Mouse (Mus musculus): Measurements from ENCODE around the gene Krt27.

Krt27 gene

DNA sequence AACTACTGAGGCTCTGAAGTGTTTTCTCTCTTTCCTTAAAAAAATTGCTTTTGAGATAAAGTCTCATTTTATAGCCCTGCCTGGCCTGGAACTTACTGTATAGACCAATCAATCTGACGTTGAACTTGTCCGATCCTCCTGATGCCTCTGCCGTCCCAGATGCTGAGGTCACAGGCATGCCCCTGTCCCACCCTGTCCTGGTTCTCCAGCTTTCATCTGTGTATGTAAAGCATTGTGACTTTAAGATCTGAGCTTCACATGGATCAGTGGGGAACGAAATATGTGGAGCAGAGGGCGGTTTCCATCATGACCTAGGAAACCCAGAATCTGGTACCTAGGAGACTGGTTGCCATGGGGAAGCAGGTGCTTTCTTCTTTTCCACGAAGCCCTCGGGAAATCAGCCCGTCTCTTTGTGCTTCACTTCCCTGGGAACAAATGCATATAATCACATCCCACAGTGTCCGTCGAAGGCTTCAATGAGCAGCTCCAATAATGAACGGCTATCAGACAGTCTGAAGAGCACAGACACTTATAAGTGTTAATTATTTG lies 11.5 kb downstream of the Krt27 start:
- in situ Hi-C loops (cut with MboI; ENCODE audit: low pct_unique_long_range_greater_than_20kb in 1 of 2, low sequenced_read_pairs in 2 of 2, unreplicated experiment in 1 of 2), result no loop called here

DNA sequence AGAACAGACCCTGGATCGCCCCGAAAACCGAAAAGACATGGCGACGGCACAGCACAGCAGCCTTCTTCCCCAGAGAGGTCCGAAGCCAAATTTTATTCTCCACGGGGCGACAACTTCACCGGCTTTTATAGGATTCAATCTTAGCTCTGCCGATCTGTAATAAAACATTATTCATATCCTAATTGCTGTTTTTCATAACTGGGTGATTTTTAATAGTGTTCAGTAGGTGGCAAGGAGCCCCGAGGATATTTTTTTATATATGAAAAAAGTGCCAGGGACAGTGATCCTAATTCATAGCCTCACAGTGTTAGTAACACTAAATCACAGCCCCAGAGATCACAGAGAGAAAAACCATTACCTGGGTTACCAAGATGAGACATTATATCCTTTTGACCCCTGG lies 13.0 kb downstream of the Krt27 start, which contains the start of gene Krt26:
TSS of gene Krt26 (minus strand) at position 101 of the 400 bp plus-strand sequence.
- in situ Hi-C loops (cut with MboI; ENCODE audit: low pct_unique_long_range_greater_than_20kb in 1 of 2, low sequenced_read_pairs in 2 of 2, unreplicated experiment in 1 of 2), result no loop called here

DNA sequence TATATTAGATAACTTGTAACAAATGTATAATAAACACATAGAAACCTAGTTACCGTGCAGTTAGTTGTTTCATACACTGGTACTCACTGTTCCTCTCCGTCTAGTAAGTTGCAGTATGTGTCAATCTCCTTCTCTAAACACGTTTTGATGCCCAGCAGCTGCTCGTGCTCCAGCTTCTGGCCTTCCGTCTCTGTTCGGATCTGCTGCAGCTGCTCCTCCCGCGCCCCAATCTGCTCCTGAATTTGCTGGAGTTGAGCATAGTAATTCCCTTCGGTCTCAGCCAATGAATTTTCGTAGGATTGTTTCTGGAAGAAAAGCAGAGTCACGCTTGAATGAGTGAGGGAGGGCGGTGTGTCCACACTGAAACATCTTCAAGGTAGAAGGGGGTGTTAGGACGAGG lies 17.5 kb downstream of the Krt27 start:
- in situ Hi-C loops (cut with MboI; ENCODE audit: low pct_unique_long_range_greater_than_20kb in 1 of 2, low sequenced_read_pairs in 2 of 2, unreplicated experiment in 1 of 2), result no loop called here

DNA sequence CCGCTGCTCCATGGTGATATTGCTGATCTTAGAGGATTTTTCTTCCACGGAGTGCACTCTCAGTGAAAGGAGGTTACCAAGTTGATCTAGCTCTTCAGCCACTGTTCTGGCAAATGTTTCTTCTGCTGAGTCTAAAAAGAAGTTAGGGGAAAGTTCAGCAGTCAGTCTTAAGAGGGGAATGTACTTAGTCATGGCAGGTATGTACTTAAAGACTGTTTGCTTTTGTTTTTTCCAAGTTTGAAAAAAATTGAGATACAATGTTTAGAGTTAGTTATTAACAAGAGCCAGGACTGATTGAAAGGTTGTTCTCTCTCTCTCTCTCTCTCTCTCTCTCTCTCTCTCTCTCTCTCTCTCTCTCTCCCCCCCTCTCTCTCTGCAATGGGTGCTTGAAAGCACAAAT lies 21.2 kb downstream of the Krt27 start:
- in situ Hi-C loops (cut with MboI; ENCODE audit: low pct_unique_long_range_greater_than_20kb in 1 of 2, low sequenced_read_pairs in 2 of 2, unreplicated experiment in 1 of 2), result no loop called here

DNA sequence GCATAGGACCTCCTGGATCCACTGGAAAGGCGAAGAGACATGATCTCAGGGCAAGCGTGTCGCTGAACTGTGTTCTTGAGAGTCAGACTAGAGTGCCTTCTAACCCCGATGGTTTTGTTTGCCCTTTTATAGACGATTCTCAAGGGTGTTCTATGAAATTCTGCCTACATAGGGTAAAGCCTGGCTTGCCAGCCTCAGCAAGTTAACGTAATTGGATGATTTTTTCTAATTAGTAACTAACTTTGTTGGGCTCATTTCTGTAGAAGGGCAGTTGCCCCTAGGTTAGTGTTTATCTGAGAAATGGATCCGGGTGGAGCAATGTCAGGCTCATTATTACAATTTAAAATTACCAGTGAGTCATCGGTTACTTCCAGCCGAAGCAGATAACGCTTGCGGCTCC lies 28.1 kb downstream of the Krt27 start, which contains the start of gene Krt25:
TSS of gene Krt25 (minus strand) at position 101 of the 400 bp plus-strand sequence.
- in situ Hi-C loops (cut with MboI; ENCODE audit: low pct_unique_long_range_greater_than_20kb in 1 of 2, low sequenced_read_pairs in 2 of 2, unreplicated experiment in 1 of 2), result no loop called here

DNA sequence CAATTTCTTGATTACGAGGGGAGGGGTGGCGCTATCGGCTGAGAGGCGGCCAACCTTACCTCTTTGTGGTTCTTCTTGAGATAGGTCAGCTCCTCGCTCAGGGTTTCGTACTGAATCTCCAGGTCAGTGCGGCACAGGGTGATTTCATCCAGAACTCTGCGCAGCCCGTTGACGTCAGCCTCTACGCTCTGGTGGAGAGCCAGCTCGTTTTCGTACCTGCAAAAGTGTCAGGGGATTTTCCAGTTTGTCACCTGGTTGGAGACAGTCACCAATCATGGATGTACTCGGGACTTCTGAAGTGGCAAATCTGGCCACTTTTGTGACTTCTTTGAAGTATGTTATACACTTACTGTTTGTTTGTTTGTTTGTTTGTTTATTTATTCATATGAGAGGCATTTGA lies 29.8 kb downstream of the Krt27 start:
- in situ Hi-C loops (cut with MboI; ENCODE audit: low pct_unique_long_range_greater_than_20kb in 1 of 2, low sequenced_read_pairs in 2 of 2, unreplicated experiment in 1 of 2), result no loop called here

DNA sequence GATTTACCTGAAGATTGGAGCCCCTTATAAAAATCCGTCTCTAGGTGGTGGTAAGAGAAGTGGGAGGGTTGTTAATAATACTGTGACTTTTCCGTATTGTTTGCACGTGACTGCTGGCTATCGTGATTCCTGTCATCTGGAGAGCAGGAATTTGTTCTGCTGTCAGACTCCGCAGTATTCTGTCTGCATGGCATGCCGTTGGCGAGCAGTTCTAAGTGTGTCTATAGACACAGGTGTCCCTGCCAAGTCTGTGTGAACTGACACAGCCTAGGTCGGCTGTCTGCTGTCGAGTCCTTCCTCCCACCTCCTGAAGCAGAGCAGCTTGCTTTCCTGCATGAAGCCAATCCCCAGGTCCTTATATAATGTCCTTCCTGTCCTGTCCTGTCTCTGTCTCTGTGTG lies 31.8 kb downstream of the Krt27 start:
- in situ Hi-C loops (cut with MboI; ENCODE audit: low pct_unique_long_range_greater_than_20kb in 1 of 2, low sequenced_read_pairs in 2 of 2, unreplicated experiment in 1 of 2), result no loop called here

DNA sequence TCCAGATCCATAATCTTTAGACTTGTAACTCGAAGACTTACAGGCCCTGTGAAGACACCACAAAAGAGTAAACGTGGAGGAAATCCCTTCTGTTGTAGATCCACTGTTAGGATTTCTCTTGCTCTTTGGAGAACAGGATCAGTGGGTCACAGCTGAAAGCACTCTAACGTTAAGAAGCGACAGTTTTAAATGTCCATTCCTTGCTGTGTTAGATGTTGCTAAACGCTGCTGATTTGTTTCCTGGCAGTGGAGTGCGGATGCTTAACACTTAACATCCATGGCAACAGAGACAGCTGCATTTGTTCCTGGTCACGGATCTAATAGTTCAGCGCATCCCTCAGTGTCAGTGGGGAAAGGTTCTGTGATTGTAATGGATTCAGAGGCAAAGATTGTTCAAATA lies 34.4 kb downstream of the Krt27 start:
- in situ Hi-C loops (cut with MboI; ENCODE audit: low pct_unique_long_range_greater_than_20kb in 1 of 2, low sequenced_read_pairs in 2 of 2, unreplicated experiment in 1 of 2), result no loop called here

DNA sequence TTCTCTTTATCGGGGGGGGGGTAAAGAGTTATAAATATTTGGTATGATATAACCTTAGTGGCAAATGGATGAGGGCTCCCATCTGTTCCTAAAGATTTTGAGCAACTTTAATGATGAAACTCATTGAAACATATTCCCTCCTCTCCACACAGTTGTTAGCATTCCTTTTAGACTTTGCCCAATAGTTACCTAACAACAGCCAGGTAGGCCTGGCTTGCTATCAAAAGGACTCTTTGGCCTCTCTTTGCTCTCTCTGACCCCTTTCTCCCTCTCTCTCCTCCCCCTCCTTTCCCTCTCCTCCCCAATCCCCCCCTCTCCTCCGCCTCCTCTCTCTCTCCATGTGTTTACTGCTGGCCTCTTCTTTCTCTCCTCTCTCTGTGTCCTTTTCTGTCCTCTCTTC lies 36.3 kb downstream of the Krt27 start:
- in situ Hi-C loops (cut with MboI; ENCODE audit: low pct_unique_long_range_greater_than_20kb in 1 of 2, low sequenced_read_pairs in 2 of 2, unreplicated experiment in 1 of 2), result no loop called here

DNA sequence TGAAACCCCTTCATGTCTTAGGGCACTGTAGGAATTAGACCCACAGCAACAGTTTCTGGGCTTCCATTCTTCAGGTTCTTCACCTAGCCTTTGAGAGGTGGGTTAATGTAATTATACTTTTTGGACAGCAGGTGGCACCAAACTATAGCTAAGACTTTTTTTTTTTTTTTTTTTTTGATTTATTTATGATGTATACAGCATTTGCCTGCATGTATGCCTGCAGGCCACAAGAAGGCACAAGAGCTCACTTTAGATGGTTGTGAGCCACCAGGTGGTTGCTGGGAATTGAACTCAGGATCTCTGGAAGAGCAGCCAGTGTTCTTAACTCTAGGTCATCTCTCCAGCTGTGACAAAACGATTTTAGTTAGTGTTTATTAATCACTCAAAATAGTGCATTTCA lies 40.0 kb downstream of the Krt27 start:
- in situ Hi-C loops (cut with MboI; ENCODE audit: low pct_unique_long_range_greater_than_20kb in 1 of 2, low sequenced_read_pairs in 2 of 2, unreplicated experiment in 1 of 2), result no loop called here

DNA sequence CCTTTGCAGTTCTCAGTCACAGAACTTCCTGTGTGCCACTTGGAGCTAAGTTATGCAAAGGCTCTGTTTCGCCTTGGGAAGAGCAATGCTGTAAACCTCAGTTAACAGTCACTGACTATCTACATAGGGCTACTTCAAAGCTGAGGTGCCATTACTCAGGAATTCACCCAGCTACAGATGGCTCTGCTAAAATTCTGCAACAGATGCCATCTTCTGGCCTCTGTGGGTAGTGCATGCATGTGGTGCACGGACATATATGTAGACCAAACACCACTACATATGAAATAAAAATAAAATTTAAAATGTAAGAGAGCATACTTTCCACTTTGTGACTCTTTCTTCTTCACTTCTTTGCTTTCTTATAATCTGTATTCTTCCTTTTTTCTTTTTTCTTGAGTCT lies 43.3 kb downstream of the Krt27 start:
- in situ Hi-C loops (cut with MboI; ENCODE audit: low pct_unique_long_range_greater_than_20kb in 1 of 2, low sequenced_read_pairs in 2 of 2, unreplicated experiment in 1 of 2), result no loop called here
